Mouse (Mus musculus) left cerebral cortex, postnatal 25 days (tissue): ENCODE data around the gene Farsb. TPM values are rescaled to one million over a fixed set of nuclear protein-coding genes. Genes with fewer than 3 reads are reported as not detected.
A peak's percentile ranks its signal among the peaks of the same experiment; 100 is the strongest.
"Not testable (repeated sequence)": the region's sequence is repeated elsewhere in the genome, so short reads cannot be mapped to it uniquely, and the experiment has no call there.

Experiments
- DNase-seq, 2 experiments: peaks; one replicate each; pipeline ENCODE4 v3.0.0; 2022; ENCODE audit warnings: low spot score in 2 of 2, mixed read lengths in 1 of 2
- intact Hi-C: fragments of 180-260 bp; cut with DNase I; formaldehyde crosslinking; loops from one replicate; pipeline ENCODE4 v1.15.1; 2025
- total RNA-seq, 2 experiments: library from RNA; stranded (reverse); gene quantifications; 2 replicates each; pipeline ENCODE4 v1.2.3; 2021

Farsb gene
- 10 to 100 TPM; 59.5 to 64.6 TPM for total RNA-seq

- peak; percentile 92 for DNase-seq
- intact Hi-C loops: no loop called here
Observed at GRCm38 (mm10) chr1:78488752-78489492, at the start of gene Farsb. Gene Farsb (minus strand): TSS chr1:78488897.

- peak in 1 of 2 experiments; percentile 23 for DNase-seq
- intact Hi-C loops: loop anchor here (5.0 kb wide), 1 partner anchor 64 kb away; no protein-coding TSS in a partner anchor
Observed at GRCm38 (mm10) chr1:78538396-78538795, 49.7 kb upstream of the Farsb start.

DNA sequence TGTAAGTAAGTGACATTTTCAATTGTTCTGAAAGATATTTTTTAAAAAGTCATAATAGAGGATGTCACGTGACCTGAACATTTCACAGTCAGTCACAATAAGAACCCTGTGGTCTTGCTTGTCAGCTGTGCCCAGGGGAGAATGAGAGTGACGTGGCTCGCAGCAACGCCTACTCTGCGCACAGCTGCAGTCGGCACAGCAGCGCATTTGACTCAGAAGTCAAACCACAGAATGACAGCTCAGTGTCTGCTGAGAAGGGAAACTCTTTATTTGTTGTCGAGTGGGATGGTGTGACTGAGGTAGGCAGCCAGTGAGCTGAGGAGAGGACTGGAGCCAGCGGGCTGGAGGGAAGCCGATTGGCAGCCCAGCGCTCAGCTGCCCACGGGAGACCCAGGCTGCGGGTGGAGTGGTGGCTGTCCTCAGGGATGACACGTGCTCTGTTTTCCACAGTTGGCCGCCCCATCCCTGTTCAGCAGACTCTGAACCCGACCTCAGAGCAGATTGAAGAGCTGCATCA is 48.9 kb upstream of the Farsb start:
- DNase-seq: peak; percentile 82 to 96
- intact Hi-C loops: loop anchor here (1.0 to 5.0 kb wide), 3 partner anchors 65 to 147 kb away; partner anchors contain the start of gene Acsl3

GRCm38 (mm10) chr1:78536310-78537164 is 47.8 kb upstream of the Farsb start:
- peak; percentile 81 to 92 for DNase-seq
- intact Hi-C loops: loop anchor here (1.0 to 5.0 kb wide), 3 partner anchors 66 to 148 kb away; partner anchors contain the start of gene Acsl3

GRCm38 (mm10) chr1:78534428-78535150 is 45.9 kb upstream of the Farsb start:
- intact Hi-C loops: loop anchor here (5.0 kb wide), 1 partner anchor 68 kb away; no protein-coding TSS in a partner anchor

GRCm38 (mm10) chr1:78532184-78532800 is 43.6 kb upstream of the Farsb start:
- intact Hi-C loops: no loop called here

More at GRCm38 (mm10) chr1:78534428-78535150, 45.9 kb upstream of the Farsb start:
- no peak for DNase-seq

DNA sequence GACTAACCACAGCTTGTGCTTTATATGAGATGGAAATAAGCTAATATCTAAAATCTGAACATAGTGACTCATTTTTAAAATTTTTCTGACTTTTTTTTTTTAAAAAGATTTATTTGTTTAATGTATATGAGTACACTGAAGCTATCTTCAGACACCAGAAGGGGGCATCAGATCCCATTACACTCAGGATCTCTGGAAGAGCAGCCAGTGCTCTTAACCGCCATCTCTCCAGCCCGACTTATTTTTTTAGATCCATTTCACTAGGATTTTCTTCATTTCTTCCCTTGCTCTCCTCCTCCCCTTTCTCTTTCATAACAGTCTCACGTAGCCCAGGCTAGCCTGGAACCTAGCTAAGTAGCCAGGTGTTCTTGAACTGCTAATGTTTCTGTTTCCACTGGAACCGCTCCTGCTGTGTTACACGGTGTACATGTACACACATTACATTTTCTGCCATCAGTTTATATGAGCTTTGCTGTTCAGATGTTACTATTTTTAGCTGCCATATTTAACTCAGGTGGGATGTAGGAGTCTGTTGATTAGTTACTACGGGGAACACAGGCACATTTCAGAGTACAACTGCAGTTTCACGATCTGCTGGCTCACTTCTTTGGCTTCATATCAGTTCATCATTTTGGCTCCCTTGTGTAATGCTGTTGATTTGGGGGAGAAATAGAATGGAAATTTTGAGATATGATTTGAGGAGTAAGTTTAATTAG is 42.0 kb upstream of the Farsb start:
- peak in 1 of 2 experiments; percentile 14 for DNase-seq
- intact Hi-C loops: no loop called here

More at GRCm38 (mm10) chr1:78532184-78532800, 43.6 kb upstream of the Farsb start:
- DNase-seq: peak in 1 of 2 experiments; percentile 50

DNA sequence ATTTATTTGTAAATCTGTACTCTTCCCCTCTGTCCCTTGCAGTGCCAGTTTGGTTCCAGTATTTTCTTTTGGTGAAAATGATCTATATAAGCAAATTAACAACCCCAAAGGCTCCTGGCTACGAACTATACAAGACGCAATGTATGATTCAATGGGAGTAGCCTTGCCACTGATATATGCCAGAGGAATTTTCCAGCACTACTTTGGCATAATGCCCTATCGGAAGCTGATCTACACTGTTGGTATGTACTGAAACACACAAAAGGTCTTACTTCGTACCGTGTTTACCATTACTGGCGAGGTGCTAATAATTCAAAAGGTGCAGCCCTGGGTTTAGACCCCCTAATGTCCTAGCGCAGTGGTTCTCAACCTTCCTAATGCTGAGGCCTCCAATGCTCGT is 40.3 kb upstream of the Farsb start:
- intact Hi-C loops: no loop called here

DNA sequence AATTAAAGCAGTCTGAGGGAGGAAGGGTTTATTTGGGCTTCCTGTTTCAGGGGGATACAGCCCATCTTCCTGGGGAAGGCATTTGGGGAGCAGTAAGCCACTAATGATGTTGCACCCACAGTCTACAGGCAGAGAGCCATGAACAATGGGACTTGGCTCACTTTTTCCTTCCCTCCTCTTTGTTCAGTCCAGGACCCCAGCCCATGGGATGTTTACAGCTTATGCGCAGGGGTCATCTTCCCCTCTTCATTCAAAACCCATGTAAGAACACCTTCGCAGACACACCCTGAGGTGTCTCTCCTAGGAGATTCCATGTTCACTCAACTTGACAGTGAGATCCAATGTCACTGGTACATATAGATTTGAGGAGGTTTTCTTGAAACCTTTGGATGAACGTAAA is 39.7 kb upstream of the Farsb start:
- intact Hi-C loops: no loop called here
- no peak for DNase-seq

More for the DNA sequence above, 40.3 kb upstream of the Farsb start:
- no peak for DNase-seq

- intact Hi-C loops: loop anchor here (2.0 kb wide), 1 partner anchor 1115 kb away; no protein-coding TSS in a partner anchor
- peak; percentile 67 to 78 for DNase-seq
Observed at GRCm38 (mm10) chr1:78525189-78525886, 36.6 kb upstream of the Farsb start.

GRCm38 (mm10) chr1:78518907-78519306 is 30.2 kb upstream of the Farsb start:
- DNase-seq: peak in 1 of 2 experiments; percentile 5

DNA sequence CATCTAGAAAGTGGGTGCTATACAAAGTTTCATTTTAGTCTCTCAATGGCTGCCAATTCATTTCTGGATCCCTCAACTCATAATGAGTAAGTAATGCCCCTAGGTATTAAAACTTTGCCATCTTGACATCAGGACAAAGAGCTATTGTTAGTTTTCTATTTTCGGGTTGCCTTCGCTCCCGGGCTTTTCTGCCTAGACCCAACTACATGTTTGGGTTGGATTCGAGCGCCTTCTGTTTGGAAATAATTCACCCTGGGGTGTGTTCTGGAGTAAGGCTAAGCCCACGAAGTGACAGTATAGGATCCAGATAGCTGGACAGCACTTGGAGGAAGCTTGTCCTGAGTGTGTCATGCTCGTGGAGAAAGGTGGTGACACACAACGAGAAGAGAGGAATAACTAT is 24.1 kb upstream of the Farsb start:
- intact Hi-C loops: no loop called here
- DNase-seq: no peak

More at GRCm38 (mm10) chr1:78518907-78519306, 30.2 kb upstream of the Farsb start:
- intact Hi-C loops: no loop called here

DNA sequence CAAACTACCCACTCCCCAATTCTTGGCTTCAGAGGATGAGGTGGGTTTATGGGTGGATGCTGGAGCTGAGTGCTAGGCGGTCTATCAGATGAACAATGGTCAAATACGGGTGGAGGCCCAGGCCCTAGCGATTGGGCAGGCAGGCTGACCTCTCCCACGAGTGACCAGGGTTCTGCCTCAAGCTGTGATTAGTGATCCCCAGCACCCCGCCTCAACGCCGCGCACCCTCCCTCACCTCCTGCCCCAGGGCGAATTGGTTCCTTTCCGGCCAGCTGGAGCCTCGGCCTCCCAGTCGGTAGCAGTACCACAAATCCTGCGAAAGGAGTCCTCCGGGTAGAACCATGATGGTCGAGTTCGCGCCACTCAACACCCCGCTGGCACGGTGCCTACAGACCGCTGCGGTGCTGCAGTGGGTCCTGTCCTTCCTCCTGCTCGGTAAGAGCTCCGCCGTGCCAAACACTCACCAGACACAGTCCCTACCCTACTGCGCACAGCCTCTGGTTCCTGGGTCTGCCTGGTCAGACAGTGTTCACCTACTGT is 23.0 kb upstream of the Farsb start, which contains the start of gene BC035947:
Gene BC035947, minus strand, starts transcription at position 538 of the 540 bp plus-strand sequence.
- no peak for DNase-seq
- intact Hi-C loops: no loop called here

DNA sequence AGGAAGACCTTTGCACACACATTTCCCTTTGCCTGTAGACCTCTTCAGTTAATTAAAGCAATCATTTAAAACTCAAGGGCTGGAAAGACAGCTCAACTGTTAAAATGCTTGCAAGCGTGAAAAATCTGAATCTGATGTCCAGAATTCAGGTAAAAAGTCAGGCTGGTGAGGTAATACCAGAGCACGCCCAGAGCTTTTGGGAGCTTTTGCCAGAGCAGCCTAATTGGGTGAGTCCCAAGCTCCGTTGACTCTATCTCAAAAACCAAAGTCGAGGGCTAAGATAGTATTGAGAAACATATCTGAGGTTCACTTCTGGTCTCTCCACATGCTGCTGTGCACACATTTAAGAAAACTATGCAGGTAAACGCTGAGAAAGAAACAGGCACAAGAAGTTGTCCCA is 22.2 kb upstream of the Farsb start, which contains the start of gene Mogat1:
Gene Mogat1, plus strand, starts transcription at position 130 of the 400 bp plus-strand sequence.
- intact Hi-C loops: no loop called here
- no peak for DNase-seq

- intact Hi-C loops: no loop called here
- no peak for DNase-seq
Observed at GRCm38 (mm10) chr1:78507137-78507536, 18.4 kb upstream of the Farsb start.

- intact Hi-C loops: no loop called here
- no peak for DNase-seq
Observed at GRCm38 (mm10) chr1:78502527-78502926, 13.8 kb upstream of the Farsb start.

DNA sequence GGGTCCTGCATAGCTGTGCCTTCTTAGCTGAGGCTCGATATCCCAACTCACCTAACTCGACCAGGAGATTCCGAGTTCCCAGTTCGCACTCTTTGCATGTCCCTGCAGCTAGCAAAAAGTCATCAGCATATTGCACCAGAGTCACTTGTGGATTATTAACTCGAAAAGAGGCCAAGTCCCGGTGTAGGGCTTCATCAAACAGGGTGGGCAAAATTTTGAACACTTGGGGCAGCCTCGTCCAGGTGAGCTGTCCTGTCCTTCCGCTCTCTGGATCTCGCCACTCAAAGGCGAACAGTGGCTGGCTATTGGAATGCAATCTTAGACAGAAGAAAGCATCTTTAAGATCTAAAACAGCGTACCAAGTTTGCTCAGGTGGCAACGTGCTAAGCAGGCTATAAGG is 13.2 kb upstream of the Farsb start:
- intact Hi-C loops, DNase-seq: not testable (repeated sequence)
